Mouse (Mus musculus) myocyte (in vitro differentiated cells): ENCODE measurements at regions not wholly inside any gene's neighbourhood (a gene's known extent, or its start where the extent isn't known, plus 50 kb on each side); places are given as distances from the start of the nearest gene placed in this dataset.

ENCODE experiments used
- CEBPB ChIP-seq: IDR thresholded peaks from 2 replicates; pipeline ENCODE4 v1.6.1; 2011; ENCODE audit warnings: mild to moderate bottlenecking, moderate library complexity; ENCODE audit not compliant: poor library complexity, insufficient read depth, severe bottlenecking
- E2F4 ChIP-seq: IDR thresholded peaks from one replicate; pipeline ENCODE4 v1.6.1; 2011; ENCODE audit warnings: mild to moderate bottlenecking, control low read depth, moderate library complexity; ENCODE audit not compliant: insufficient read depth
- MAX ChIP-seq: IDR thresholded peaks from one replicate; pipeline ENCODE4 v1.6.1; 2011; ENCODE audit warnings: low read depth, mild to moderate bottlenecking, control low read depth
- MYOD1 ChIP-seq, 3 experiments: IDR thresholded peaks; one replicate each; pipeline ENCODE4 v1.6.1; 2011; ENCODE audit warnings: control low read depth in 2 of 3, low read depth in 2 of 3, mild to moderate bottlenecking in 2 of 3, moderate library complexity in 1 of 3; ENCODE audit not compliant: insufficient read length in 2 of 3, control insufficient read depth in 1 of 3
- MYOG ChIP-seq, 3 experiments: IDR thresholded peaks; one replicate each; pipeline ENCODE4 v1.6.1; 2011; ENCODE audit warnings: control low read depth in 2 of 3, low read depth in 2 of 3, mild to moderate bottlenecking in 2 of 3; ENCODE audit not compliant: insufficient read length in 2 of 3, control insufficient read depth in 1 of 3, insufficient read depth in 1 of 3
- POLR2A ChIP-seq: IDR thresholded peaks from one replicate; pipeline ENCODE4 v1.6.1; 2011; ENCODE audit warnings: low read depth, mild to moderate bottlenecking, control low read depth, moderate library complexity; ENCODE audit not compliant: insufficient read length
- POLR2AphosphoS2 ChIP-seq: IDR thresholded peaks from one replicate; pipeline ENCODE4 v1.6.1; 2011; ENCODE audit warnings: low read depth, control low read depth; ENCODE audit not compliant: insufficient read length
- REST ChIP-seq: IDR thresholded peaks from one replicate; pipeline ENCODE4 v1.6.1; 2011; ENCODE audit warnings: mild to moderate bottlenecking, control low read depth, moderate library complexity; ENCODE audit not compliant: insufficient read depth, insufficient read length
- SRF ChIP-seq: IDR thresholded peaks from one replicate; pipeline ENCODE4 v1.6.1; 2011; ENCODE audit warnings: low read depth; ENCODE audit not compliant: control insufficient read depth, insufficient read length
- TCF12 ChIP-seq: IDR thresholded peaks from one replicate; pipeline ENCODE4 v1.6.1; 2011; ENCODE audit warnings: mild to moderate bottlenecking, control low read depth; ENCODE audit not compliant: poor library complexity, insufficient read depth, severe bottlenecking
- USF1 ChIP-seq: IDR thresholded peaks from one replicate; pipeline ENCODE4 v1.6.1; 2011; ENCODE audit warnings: low read depth, mild to moderate bottlenecking, control low read depth, moderate library complexity

DNA sequence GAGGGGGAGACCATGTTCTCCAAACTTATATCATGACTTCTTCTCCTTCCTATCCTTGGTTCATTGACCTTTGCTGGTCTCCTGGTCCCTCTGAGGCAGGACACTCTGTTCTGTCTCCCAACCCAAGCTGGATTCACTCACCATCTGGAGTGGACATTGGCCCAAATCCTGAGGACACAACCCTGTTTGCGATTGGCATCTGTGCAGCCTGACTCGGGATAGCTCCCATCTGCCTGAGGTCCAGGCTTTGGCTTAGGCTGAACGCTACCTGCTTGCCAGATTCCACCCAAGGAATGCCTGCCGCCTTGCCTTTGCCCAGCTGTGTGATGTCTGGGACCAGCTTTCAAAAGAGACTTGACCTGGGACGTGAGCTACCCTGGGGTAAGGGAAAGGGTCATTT is 161.2 kb upstream of the Ubl3 start:
- TF ChIP-seq POLR2A (no peak), USF1 (no peak), TCF12 (no peak), E2F4 (no peak), CEBPB (no peak), MYOD1 (IDR thresholded peaks at IDR 0.05; ENCODE audit: control insufficient read depth in 1 of 3, insufficient read length in 2 of 3, low read depth in 2 of 3) (no peak), POLR2AphosphoS2 (no peak), MAX (no peak), REST (no peak), SRF (no peak), MYOG (IDR thresholded peaks at IDR 0.05; ENCODE audit: control insufficient read depth in 1 of 3, insufficient read depth in 1 of 3, insufficient read length in 2 of 3, low read depth in 2 of 3) (no peak)
